Mouse (Mus musculus) layer of hippocampus, adult 9-10 months (tissue): ENCODE measurements around the gene Olfr497.

ENCODE experiments used
- DNase-seq: peaks from one replicate; pipeline ENCODE4 v3.0.0; 2022; ENCODE audit warnings: low spot score

Gene Olfr497

GRCm38 (mm10) chr7:108420121-108420520 lies at the start of gene Olfr497:
TSS of gene Olfr497 (plus strand) at chr7:108420421.
- no peak for DNase-seq

GRCm38 (mm10) chr7:108392867-108393266 lies 27.4 kb upstream of the Olfr497 start, which contains the start of gene Olfr495:
TSS of gene Olfr495 (plus strand) at chr7:108393167.
- no peak for DNase-seq

- DNase-seq: no peak
Observed at GRCm38 (mm10) chr7:108465026-108465425, 44.8 kb downstream of the Olfr497 start, which contains the start of gene Olfr498. TSS of gene Olfr498 (plus strand) at chr7:108465326.
